Mouse (Mus musculus) heart, postnatal 36 days (tissue): ENCODE measurements around the gene Fdx1l. TPM values are rescaled to one million over a fixed set of nuclear protein-coding genes. Genes with fewer than 3 reads are reported as not detected.

Source experiments
- DNase-seq, 2 experiments: peaks; one replicate each; pipeline ENCODE4 v3.0.0; 2021 to 2022
- intact Hi-C: fragments of 180-260 bp; cut with DNase I; formaldehyde crosslinking; loops from one replicate; pipeline ENCODE4 v1.15.1; 2025
- microRNA-seq, 2 experiments: library from miRNA; unstranded; fragments of <30 nt; microRNA quantifications; one replicate each; pipeline ENCODE4 v1.2.0; 2021; ENCODE audit warnings: borderline number of aligned reads in 2 of 2
- total RNA-seq, 2 experiments: library from RNA; stranded (reverse); gene quantifications; 2 replicates each; pipeline ENCODE4 v1.2.3; 2021

The Fdx1l gene
- total RNA-seq, 2 experiments from 2014 or later, result 34.7 to 38.7 TPM

GRCm38 (mm10) chr9:21030055-21030600 lies 43.3 kb downstream of the Fdx1l start:
- intact Hi-C loops, result loop anchor here (2.0 to 5.0 kb wide), 2 partner anchors 62 to 107 kb away; partner anchors contain the start of genes Gm38431 and Raver1
- DNase-seq, result no peak

- DNase-seq, result peak; percentile 87 to 88
- intact Hi-C loops, result loop anchor here (1.0 to 5.0 kb wide), 4 partner anchors 15 to 107 kb away; partner anchors contain the start of genes Gm38431, Icam1, Mrpl4 and Raver1
These were observed 43.9 kb downstream of the Fdx1l start, which contains the start of gene Icam4 for GRCm38 (mm10) chr9:21029291-21030054. Gene Icam4 (plus strand): TSS chr9:21029373.

- intact Hi-C loops, result loop anchor here (1.0 to 2.0 kb wide), 2 partner anchors 14 to 26 kb away; partner anchors contain the start of genes Icam1 and Mrpl4
- DNase-seq, result no peak
These were observed 44.8 kb downstream of the Fdx1l start for GRCm38 (mm10) chr9:21028560-21029110.

- intact Hi-C loops, result loop anchor here (2.0 kb wide), 1 partner anchor 13 kb away; the partner anchor contains the start of gene Icam1
- no peak for DNase-seq
These were observed 45.6 kb downstream of the Fdx1l start for GRCm38 (mm10) chr9:21027774-21028290.

- intact Hi-C loops, result no loop called here
- DNase-seq, result no peak
These were observed 46.6 kb downstream of the Fdx1l start for GRCm38 (mm10) chr9:21026849-21027248.

- intact Hi-C loops, result no loop called here
- DNase-seq, result no peak
These were observed 48.1 kb downstream of the Fdx1l start for GRCm38 (mm10) chr9:21025258-21025810.

GRCm38 (mm10) chr9:21022726-21023125 lies 50.7 kb downstream of the Fdx1l start:
- intact Hi-C loops, result no loop called here

GRCm38 (mm10) chr9:21022288-21022687 lies 51.1 kb downstream of the Fdx1l start:
- DNase-seq, result no peak
- intact Hi-C loops, result no loop called here

More at GRCm38 (mm10) chr9:21022726-21023125, 50.7 kb downstream of the Fdx1l start:
- no peak for DNase-seq

GRCm38 (mm10) chr9:21021363-21021762 lies 52.1 kb downstream of the Fdx1l start:
- DNase-seq, result no peak
- intact Hi-C loops, result no loop called here

- DNase-seq, result no peak
- intact Hi-C loops, result no loop called here
These were observed 54.8 kb downstream of the Fdx1l start for GRCm38 (mm10) chr9:21018600-21018999.

Small RNA genes within 50 kb of the gene (microRNA-seq; reads per million reads assigned to microRNA genes)
- gene Mir1900 (0 reads per million in 2 experiments), gene Mir7082 (0 reads per million in 2 experiments)

Other genes with a start within 250 kb of the Fdx1l start
- 1 to 10 TPM; 4.2 to 4.6 TPM for gene A230050P20Rik, start 205.0 kb downstream of the Fdx1l start, total RNA-seq
- gene Angptl6, start 193.9 kb downstream of the Fdx1l start, total RNA-seq, result 1 to 10 TPM; 3.9 to 4.0 TPM
- 1 to 10 TPM; 5.8 to 8.7 TPM for gene Ppan, start 185.4 kb downstream of the Fdx1l start, total RNA-seq
- gene Eif3g, start 175.0 kb downstream of the Fdx1l start, total RNA-seq, result 100 to 1,000 TPM; 104 to 117 TPM
- 10 to 100 TPM; 13.0 to 13.6 TPM for gene Dnmt1, start 113.7 kb downstream of the Fdx1l start, total RNA-seq
- 1 to 10 TPM; 3.9 to 5.1 TPM for gene S1pr2, start 96.8 kb downstream of the Fdx1l start, total RNA-seq
- gene Mrpl4, start 70.9 kb downstream of the Fdx1l start, total RNA-seq, result 100 to 1,000 TPM; 139 to 148 TPM
- gene Icam1, start 57.6 kb downstream of the Fdx1l start, total RNA-seq, result 1 to 10 TPM; 8.5 to 9.9 TPM
- gene Icam4, start 44.2 kb downstream of the Fdx1l start, total RNA-seq, result 1 to 10 TPM in 1 of 2 experiments, under 1 TPM in 1; 0.65 to 1.1 TPM
- not detected for gene Icam5, start 41.5 kb downstream of the Fdx1l start, total RNA-seq
- not detected for gene Zglp1, start 6.5 kb downstream of the Fdx1l start, total RNA-seq
- under 1 TPM; 0.17 to 0.33 TPM for gene Gm49373, start 518 bp downstream of the Fdx1l start, total RNA-seq
- 1 to 10 TPM in 1 of 2 experiments, under 1 TPM in 1; 0.51 to 1.9 TPM for gene Gm38431, start 18.4 kb upstream of the Fdx1l start, total RNA-seq
- gene Raver1, start 18.4 kb upstream of the Fdx1l start, total RNA-seq, result 10 to 100 TPM; 25.1 to 27.7 TPM
- gene Tyk2, start 57.6 kb upstream of the Fdx1l start, total RNA-seq, result 1 to 10 TPM; 8.2 to 9.6 TPM
- 100 to 1,000 TPM; 157 to 165 TPM for gene Cdc37, start 76.4 kb upstream of the Fdx1l start, total RNA-seq
- 10 to 100 TPM; 45.9 to 52.0 TPM for gene Pde4a, start 92.1 kb upstream of the Fdx1l start, total RNA-seq
- 10 to 100 TPM; 41.9 to 43.1 TPM for gene Keap1, start 165.7 kb upstream of the Fdx1l start, total RNA-seq
- 1 to 10 TPM in 1 of 2 experiments, under 1 TPM in 1; 0.69 to 1.1 TPM for gene S1pr5, start 174.8 kb upstream of the Fdx1l start, total RNA-seq
- 10 to 100 TPM; 78.0 to 99.6 TPM for gene Atg4d, start 191.7 kb upstream of the Fdx1l start, total RNA-seq
- gene Kri1, start 214.4 kb upstream of the Fdx1l start, total RNA-seq, result 10 to 100 TPM; 16.5 to 18.0 TPM
- gene Cdkn2d, start 217.8 kb upstream of the Fdx1l start, total RNA-seq, result 10 to 100 TPM; 15.9 to 18.4 TPM
- not detected for gene Ap1m2, start 238.7 kb upstream of the Fdx1l start, total RNA-seq
- gene Slc44a2, start 247.1 kb upstream of the Fdx1l start, total RNA-seq, result 100 to 1,000 TPM; 118 to 124 TPM